Mouse (Mus musculus) stomach, embryonic 14.5 days (tissue): ENCODE results near the gene Siae. TPM values are rescaled to one million over a fixed set of nuclear protein-coding genes. Genes with fewer than 3 reads are reported as not detected.

Experiments
- ATAC-seq: fragments of 200-750 bp; cut with Nextera tagmentation; 2 replicates; pipeline ENCODE4 v1.8.0; 2017; ENCODE audit warnings: low read depth, moderate TSS enrichment; ENCODE audit not compliant: insufficient number of reproducible peaks, insufficient read depth, low FRiP score
- H3K27ac ChIP-seq: fragments of 300-500 bp; sonication (generic); 2 replicates; pipeline ENCODE4 v1.5.1; 2014; ENCODE audit warnings: mild to moderate bottlenecking, low read length, moderate library complexity, mixed read lengths
- H3K27me3 ChIP-seq: fragments of 300-500 bp; sonication (generic); 2 replicates; pipeline ENCODE4 v1.6.1; 2014; ENCODE audit warnings: low read length, control low read depth, mixed read lengths; ENCODE audit not compliant: control insufficient read depth, insufficient read depth
- H3K36me3 ChIP-seq: fragments of 300-500 bp; sonication (generic); 2 replicates; pipeline ENCODE4 v1.6.1; 2014; ENCODE audit warnings: mild to moderate bottlenecking, control low read depth, low read length, moderate library complexity, mixed read lengths; ENCODE audit not compliant: control insufficient read depth, insufficient read depth
- H3K4me1 ChIP-seq: fragments of 300-500 bp; sonication (generic); 2 replicates; pipeline ENCODE4 v1.6.1; 2014; ENCODE audit warnings: low read length, control low read depth, mixed read lengths; ENCODE audit not compliant: control insufficient read depth, insufficient read depth
- H3K4me2 ChIP-seq: fragments of 300-500 bp; sonication (generic); replicated peaks from 2 replicates; pipeline ENCODE4 v1.6.1; 2014; ENCODE audit warnings: low read depth, low read length, control low read depth
- H3K4me3 ChIP-seq: fragments of 300-500 bp; sonication (generic); 2 replicates; pipeline ENCODE4 v1.5.1; 2014; ENCODE audit warnings: low read depth, low read length, control low read depth
- H3K9ac ChIP-seq: fragments of 300-500 bp; sonication (generic); replicated peaks from 2 replicates; pipeline ENCODE4 v1.6.1; 2014; ENCODE audit warnings: low read depth, mild to moderate bottlenecking, control low read depth, low read length, moderate library complexity, mixed read lengths
- H3K9me3 ChIP-seq: fragments of 300-500 bp; sonication (generic); 2 replicates; pipeline ENCODE4 v1.6.1; 2016; ENCODE audit warnings: low read depth, low read length, control low read depth; ENCODE audit not compliant: control insufficient read depth
- WGBS: fragments of 180-500 bp; shearing (Covaris S2); extraction: QIAGEN DNeasy Blood & Tissue Kit; methylation state at CpG from one replicate; pipeline ENCODE4 v1.1.7; 2014; 5-methylcytosine and 5-hydroxymethylcytosine counted together
- polyA plus RNA-seq: library from polyadenylated mRNA; unstranded; fragments of >200 nt; fragmentation: Nextera tagmentation; extraction: Ambion mirVana; gene quantifications from 2 replicates; pipeline ENCODE4 v1.2.1, GENCODE M21; 2014

Gene Siae
- polyA plus RNA-seq, 1 experiment from 2014 or later, result 12.7 TPM

DNA sequence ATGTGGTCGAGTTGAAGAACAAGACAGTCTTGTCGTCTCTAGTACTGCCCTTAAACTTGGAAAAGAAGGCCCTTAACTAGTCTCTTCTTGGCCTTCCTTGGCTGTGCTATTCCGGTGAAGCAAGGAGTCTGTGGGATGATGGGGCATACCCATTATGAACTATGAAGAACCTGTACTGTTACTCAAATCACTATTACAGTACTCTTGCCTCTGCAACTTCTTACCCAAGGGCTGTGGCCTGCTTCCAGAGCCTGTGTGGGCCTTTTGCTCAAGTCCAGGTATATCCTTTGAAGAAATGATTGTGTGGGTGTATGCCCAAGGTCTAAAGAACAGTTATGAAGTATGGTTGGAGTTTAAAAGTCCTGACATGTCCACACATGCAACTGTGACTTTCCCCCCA is 114.8 kb downstream of the Siae start:
- H3K9ac ChIP-seq, result no peak overlapping the region
- no peak for ATAC-seq
- no peaks in the 10 kb centered on the region for H3K4me1 ChIP-seq
- H3K27me3 ChIP-seq, result no peaks in the 10 kb centered on the region
- WGBS, result 83% methylated on average over 3 of the region's 3 CpGs
- H3K36me3 ChIP-seq, result no peaks in the 10 kb centered on the region
- no peak overlapping the region for H3K4me3 ChIP-seq
- H3K27ac ChIP-seq, result no peak overlapping the region
- no peak overlapping the region for H3K4me2 ChIP-seq
- H3K9me3 ChIP-seq, result no peaks in the 10 kb centered on the region

- H3K4me2 ChIP-seq, result no peak overlapping the region
- H3K9me3 ChIP-seq, result no peaks in the 10 kb centered on the region
- no peaks in the 10 kb centered on the region for H3K4me1 ChIP-seq
- H3K4me3 ChIP-seq, result no peak overlapping the region
- no peak for ATAC-seq
- H3K27ac ChIP-seq, result no peak overlapping the region
- H3K9ac ChIP-seq, result no peak overlapping the region
- no peaks in the 10 kb centered on the region for H3K27me3 ChIP-seq
- WGBS, result 75% methylated on average over 4 of the region's 4 CpGs
- no peaks in the 10 kb centered on the region for H3K36me3 ChIP-seq
Measured at GRCm38 (mm10) chr9:37675287-37675686, 119.8 kb downstream of the Siae start.

- no peaks in the 10 kb centered on the region for H3K36me3 ChIP-seq
- H3K9ac ChIP-seq, result no peak overlapping the region
- ATAC-seq, result no peak
- 78% methylated on average over 1 of the region's 1 CpGs for WGBS
- H3K27me3 ChIP-seq, result no peaks in the 10 kb centered on the region
- no peaks in the 10 kb centered on the region for H3K9me3 ChIP-seq
- no peaks in the 10 kb centered on the region for H3K4me1 ChIP-seq
- H3K4me3 ChIP-seq, result no peak overlapping the region
- no peak overlapping the region for H3K4me2 ChIP-seq
- no peak overlapping the region for H3K27ac ChIP-seq
Measured at GRCm38 (mm10) chr9:37681123-37681522, 125.6 kb downstream of the Siae start.

DNA sequence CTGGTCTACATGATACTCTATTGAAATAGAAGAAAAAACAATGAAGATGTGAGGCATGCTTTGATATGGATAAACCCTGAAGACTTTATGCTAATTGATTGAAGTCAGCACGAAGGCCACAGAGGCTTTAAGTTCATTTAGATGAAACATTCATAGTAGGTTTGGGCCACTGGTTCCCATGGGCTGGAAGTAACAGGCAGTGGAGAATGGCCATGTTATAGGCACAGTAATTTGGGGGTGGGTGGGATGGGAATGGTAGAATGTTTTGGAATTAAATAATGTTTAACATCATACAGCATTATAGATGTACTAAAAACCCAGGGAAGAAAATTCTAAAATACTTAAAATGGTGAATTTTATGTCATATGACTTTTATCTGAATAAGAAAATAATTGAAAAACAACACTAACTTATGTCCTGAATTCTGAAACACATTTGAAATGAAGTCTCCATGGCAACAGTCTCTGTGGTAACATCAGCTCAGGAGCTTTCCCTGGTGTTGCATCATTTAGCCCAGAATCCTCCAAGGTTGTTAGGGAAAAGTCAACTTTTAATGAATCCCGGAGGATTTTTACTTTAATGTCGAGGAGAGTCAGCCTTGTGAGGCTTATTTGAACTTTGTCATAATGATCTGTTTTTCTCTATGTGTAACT is 131.9 kb downstream of the Siae start:
- H3K27me3 ChIP-seq, result no peaks in the 10 kb centered on the region
- H3K4me3 ChIP-seq, result no peak overlapping the region
- H3K27ac ChIP-seq, result no peak overlapping the region
- ATAC-seq, result no peak
- H3K9ac ChIP-seq, result no peak overlapping the region
- 85% methylated on average over 3 of the region's 3 CpGs for WGBS
- H3K9me3 ChIP-seq, result no peaks in the 10 kb centered on the region
- no peak overlapping the region for H3K4me2 ChIP-seq
- no peaks in the 10 kb centered on the region for H3K36me3 ChIP-seq
- H3K4me1 ChIP-seq, result no peaks in the 10 kb centered on the region

GRCm38 (mm10) chr9:37687941-37688303 is 132.4 kb downstream of the Siae start:
- WGBS, result 38% methylated on average over 3 of the region's 3 CpGs
- Histone ChIP-seq H3K9me3 (no peaks in the 10 kb centered on the region), H3K27ac (no peak overlapping the region), H3K36me3 (no peaks in the 10 kb centered on the region), H3K4me3 (no peak overlapping the region), H3K4me2 (no peak overlapping the region), H3K9ac (no peak overlapping the region), H3K27me3 (no peaks in the 10 kb centered on the region), H3K4me1 (no peaks in the 10 kb centered on the region)
- no peak for ATAC-seq

DNA sequence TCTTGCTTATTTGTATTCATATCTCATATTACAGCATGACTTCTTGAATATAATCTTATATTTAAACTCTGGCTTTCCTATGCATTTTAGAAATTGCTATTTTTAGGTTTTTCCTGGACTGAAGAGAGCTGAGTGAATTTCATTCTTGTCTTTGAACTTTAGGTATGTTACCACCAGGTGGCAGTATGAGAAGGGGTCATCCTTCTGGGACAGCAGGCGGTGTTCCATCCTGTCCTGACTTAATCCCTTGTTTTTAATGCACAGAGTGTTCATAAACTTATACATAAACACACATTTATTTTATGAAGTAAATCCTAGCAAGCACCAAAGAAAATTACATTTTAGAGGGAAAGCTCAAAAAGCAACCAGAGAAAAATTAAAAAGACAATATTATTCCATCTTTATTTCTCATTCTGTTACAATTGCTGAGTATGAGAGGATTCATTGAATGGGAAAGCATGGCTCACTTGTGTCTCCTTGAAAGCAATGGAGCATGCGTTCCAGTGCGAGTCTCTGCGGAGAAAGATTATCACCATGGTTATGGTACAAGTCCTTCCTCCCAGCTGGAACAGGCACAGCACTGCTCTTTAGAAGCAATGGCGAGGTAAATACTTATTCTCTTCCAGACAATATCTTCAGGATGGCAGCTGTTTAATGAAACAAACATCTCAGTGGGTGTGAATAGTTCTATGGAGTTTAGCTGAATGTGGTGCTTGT is 134.6 kb downstream of the Siae start:
- no peaks in the 10 kb centered on the region for H3K27me3 ChIP-seq
- no peaks in the 10 kb centered on the region for H3K9me3 ChIP-seq
- H3K36me3 ChIP-seq, result no peaks in the 10 kb centered on the region
- H3K9ac ChIP-seq, result no peak overlapping the region
- WGBS, result 66% methylated on average over 5 of the region's 5 CpGs
- no peak overlapping the region for H3K4me3 ChIP-seq
- H3K27ac ChIP-seq, result no peak overlapping the region
- no peak for ATAC-seq
- H3K4me1 ChIP-seq, result no peaks in the 10 kb centered on the region
- no peak overlapping the region for H3K4me2 ChIP-seq

Other genes starting within 250 kb of the Siae start
- gene Ccdc15, start 207.3 kb upstream of the Siae start, polyA plus RNA-seq, result 8.6 and 9.9 TPM in 2 replicates
- gene Hepacam, start 188.3 kb upstream of the Siae start, polyA plus RNA-seq, result not detected in 2 replicates
- gene Robo4, start 153.8 kb upstream of the Siae start, polyA plus RNA-seq, result 8.9 and 12.0 TPM in 2 replicates
- gene Robo3, start 122.5 kb upstream of the Siae start, polyA plus RNA-seq, result 0.06 TPM in 1 of 2 replicates, not detected in the other
- 33.2 and 38.9 TPM in 2 replicates for gene Msantd2, start 66.4 kb upstream of the Siae start, polyA plus RNA-seq
- gene Esam, start 27.6 kb upstream of the Siae start, polyA plus RNA-seq, result 57.9 and 58.3 TPM in 2 replicates
- gene Vsig2, start 16.4 kb upstream of the Siae start, polyA plus RNA-seq, result 44.3 and 56.9 TPM in 2 replicates
- 4.7 and 5.7 TPM in 2 replicates for gene Nrgn, start 2.8 kb upstream of the Siae start, polyA plus RNA-seq
- gene Spa17, start 58.0 kb downstream of the Siae start, polyA plus RNA-seq, result 5.3 and 7.4 TPM in 2 replicates
- gene Tbrg1, start 101.6 kb downstream of the Siae start, polyA plus RNA-seq, result 161 and 166 TPM in 2 replicates
- not detected in 2 replicates for gene Panx3, start 113.5 kb downstream of the Siae start, polyA plus RNA-seq
- not detected in 2 replicates for gene Olfr160, start 160.6 kb downstream of the Siae start, polyA plus RNA-seq
- gene Olfr874, start 189.4 kb downstream of the Siae start, polyA plus RNA-seq, result not detected in 2 replicates
- not detected in 2 replicates for gene Olfr875, start 216.2 kb downstream of the Siae start, polyA plus RNA-seq
- gene Olfr876, start 247.3 kb downstream of the Siae start, polyA plus RNA-seq, result not detected in 2 replicates